Mouse (Mus musculus): ENCODE measurements around the gene Gosr2.

- no peak for TF ChIP-seq POLR2A (IDR thresholded peaks at IDR 0.05; ENCODE audit: borderline replicate concordance, control insufficient read depth, low read depth, low read length)
- TF ChIP-seq CTCF (IDR thresholded peaks at IDR 0.05; ENCODE audit: control insufficient read depth, insufficient read depth, low read length) = no peak
Observed at GRCm38 (mm10) chr11:103627453-103627852, 70.2 kb downstream of the Gosr2 start.
